Mouse (Mus musculus) hindbrain, embryonic 16.5 days (tissue): Measurements from ENCODE around the gene Hsd17b2. TPM values are rescaled to one million over a fixed set of nuclear protein-coding genes. Genes with fewer than 3 reads are reported as not detected.

Experiments
- ATAC-seq: fragments of 200-750 bp; cut with Nextera tagmentation; 2 replicates; pipeline ENCODE4 v1.8.0; 2017; ENCODE audit warnings: moderate TSS enrichment, moderate library complexity
- H3K27ac ChIP-seq: fragments of 300-500 bp; sonication (generic); 2 replicates; pipeline ENCODE4 v1.5.1; 2014; ENCODE audit warnings: low read depth, mild to moderate bottlenecking, control low read depth, low read length, moderate library complexity
- H3K27me3 ChIP-seq: fragments of 300-500 bp; sonication (generic); replicated peaks from 2 replicates; pipeline ENCODE4 v1.6.1; 2014; ENCODE audit warnings: low read length; ENCODE audit not compliant: control insufficient read depth, insufficient read depth
- H3K36me3 ChIP-seq: fragments of 300-500 bp; sonication (generic); 2 replicates; pipeline ENCODE4 v1.6.1; 2014; ENCODE audit warnings: mild to moderate bottlenecking, low read length, moderate library complexity, mixed read lengths; ENCODE audit not compliant: control insufficient read depth, insufficient read depth
- H3K4me1 ChIP-seq: fragments of 300-500 bp; sonication (generic); 2 replicates; pipeline ENCODE4 v1.6.1; 2014; ENCODE audit warnings: low read depth, low read length; ENCODE audit not compliant: control insufficient read depth, insufficient read depth
- H3K4me2 ChIP-seq: fragments of 300-500 bp; sonication (generic); 2 replicates; pipeline ENCODE4 v1.6.1; 2014; ENCODE audit warnings: mild to moderate bottlenecking, low read length, control low read depth, moderate library complexity
- H3K4me3 ChIP-seq: fragments of 300-500 bp; sonication (generic); 2 replicates; pipeline ENCODE4 v1.5.1; 2014; ENCODE audit warnings: mild to moderate bottlenecking, low read length, control low read depth, moderate library complexity
- H3K9ac ChIP-seq: fragments of 300-500 bp; sonication (generic); 2 replicates; pipeline ENCODE4 v1.6.1; 2014; ENCODE audit warnings: low read depth, mild to moderate bottlenecking, control low read depth, low read length, moderate library complexity
- H3K9me3 ChIP-seq: fragments of 300-500 bp; sonication (generic); 2 replicates; pipeline ENCODE4 v1.6.1; 2014; ENCODE audit warnings: mild to moderate bottlenecking, low read length, moderate library complexity; ENCODE audit not compliant: control insufficient read depth
- WGBS: fragments of 180-500 bp; shearing (Covaris S2); extraction: QIAGEN DNeasy Blood & Tissue Kit; methylation state at CpG from one replicate; pipeline ENCODE4 v1.1.7; 2014; 5-methylcytosine and 5-hydroxymethylcytosine counted together
- polyA plus RNA-seq: library from polyadenylated mRNA; unstranded; fragments of >200 nt; fragmentation: Nextera tagmentation; extraction: Ambion mirVana; gene quantifications from 2 replicates; pipeline ENCODE4 v1.2.1, GENCODE M21; 2015

Gene Hsd17b2
- polyA plus RNA-seq, 1 experiment from 2014 or later = 0.73 TPM

DNA sequence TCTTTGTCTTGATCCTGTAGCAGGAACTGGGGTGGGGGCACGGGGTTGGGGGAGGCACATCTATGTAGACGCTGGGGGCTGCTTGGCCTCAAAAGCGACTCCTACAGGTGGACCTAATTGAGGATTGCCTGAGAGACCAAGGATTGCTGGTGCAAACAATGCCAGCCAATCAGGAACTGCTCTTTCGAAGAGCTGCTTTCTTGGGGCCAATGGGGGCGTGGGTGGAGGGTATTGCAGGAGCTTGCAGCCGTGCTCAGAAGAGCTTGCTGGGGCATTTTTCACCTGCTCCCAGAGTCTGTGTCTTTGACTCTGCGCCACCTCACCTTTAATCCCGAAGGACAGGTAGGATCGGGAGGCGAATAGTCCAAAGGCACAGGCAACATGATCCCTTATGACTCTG is 73.9 kb downstream of the Hsd17b2 start:
- Histone ChIP-seq H3K27me3 (no peaks in the 10 kb centered on the region), H3K4me3 (no peak overlapping the region), H3K4me1 (no peaks in the 10 kb centered on the region), H3K9me3 (no peaks in the 10 kb centered on the region), H3K4me2 (no peak overlapping the region), H3K36me3 (no peaks in the 10 kb centered on the region), H3K9ac (no peak overlapping the region), H3K27ac (no peak overlapping the region)
- no peak for ATAC-seq
- 51% methylated on average over 10 of the region's 10 CpGs for WGBS

- H3K4me3 ChIP-seq = no peak overlapping the region
- H3K4me2 ChIP-seq = no peak overlapping the region
- no peak overlapping the region for H3K27ac ChIP-seq
- no peaks in the 10 kb centered on the region for H3K4me1 ChIP-seq
- ATAC-seq = no peak
- WGBS = 90% methylated on average over 10 of the region's 10 CpGs
- no peak overlapping the region for H3K9ac ChIP-seq
- no peaks in the 10 kb centered on the region for H3K27me3 ChIP-seq
- no peaks in the 10 kb centered on the region for H3K36me3 ChIP-seq
- no peaks in the 10 kb centered on the region for H3K9me3 ChIP-seq
Measured at GRCm38 (mm10) chr8:117776075-117776474, 74.4 kb downstream of the Hsd17b2 start.

GRCm38 (mm10) chr8:117778531-117779322 is 77.0 kb downstream of the Hsd17b2 start:
- H3K27me3 ChIP-seq = no peaks in the 10 kb centered on the region
- WGBS = 80% methylated on average over 11 of the region's 11 CpGs
- ATAC-seq = no peak

DNA sequence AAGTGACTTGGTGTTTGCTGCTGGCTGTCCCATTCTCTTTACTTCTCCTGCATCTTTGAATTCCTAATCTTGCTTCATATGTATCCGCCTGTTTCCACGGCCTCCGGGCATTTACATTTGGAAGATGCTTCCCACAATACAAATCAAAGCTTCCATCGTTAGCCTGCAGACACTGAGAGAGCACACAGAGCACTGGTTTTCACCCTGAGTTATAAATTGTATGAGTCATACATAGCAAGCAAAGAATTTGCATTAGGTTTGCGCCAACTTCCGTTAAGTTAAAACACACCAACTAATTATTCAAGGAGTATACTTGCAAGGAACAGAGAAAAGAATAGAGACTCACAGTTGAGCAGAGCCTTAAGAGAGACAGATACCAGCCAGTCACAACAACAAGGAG is 77.6 kb downstream of the Hsd17b2 start:
- Histone ChIP-seq H3K4me3 (no peak overlapping the region), H3K4me2 (no peak overlapping the region), H3K9ac (no peak overlapping the region), H3K4me1 (no peaks in the 10 kb centered on the region), H3K36me3 (no peaks in the 10 kb centered on the region), H3K27ac (no peak overlapping the region), H3K9me3 (no peaks in the 10 kb centered on the region), H3K27me3 (no peaks in the 10 kb centered on the region)
- ATAC-seq = no peak
- WGBS = 80% methylated on average over 6 of the region's 6 CpGs

More at GRCm38 (mm10) chr8:117778531-117779322, 77.0 kb downstream of the Hsd17b2 start:
- H3K9ac ChIP-seq = no peak overlapping the region
- no peaks in the 10 kb centered on the region for H3K36me3 ChIP-seq
- H3K4me3 ChIP-seq = no peak overlapping the region
- no peak overlapping the region for H3K27ac ChIP-seq
- no peaks in the 10 kb centered on the region for H3K9me3 ChIP-seq
- H3K4me1 ChIP-seq = no peaks in the 10 kb centered on the region
- H3K4me2 ChIP-seq = no peak overlapping the region

DNA sequence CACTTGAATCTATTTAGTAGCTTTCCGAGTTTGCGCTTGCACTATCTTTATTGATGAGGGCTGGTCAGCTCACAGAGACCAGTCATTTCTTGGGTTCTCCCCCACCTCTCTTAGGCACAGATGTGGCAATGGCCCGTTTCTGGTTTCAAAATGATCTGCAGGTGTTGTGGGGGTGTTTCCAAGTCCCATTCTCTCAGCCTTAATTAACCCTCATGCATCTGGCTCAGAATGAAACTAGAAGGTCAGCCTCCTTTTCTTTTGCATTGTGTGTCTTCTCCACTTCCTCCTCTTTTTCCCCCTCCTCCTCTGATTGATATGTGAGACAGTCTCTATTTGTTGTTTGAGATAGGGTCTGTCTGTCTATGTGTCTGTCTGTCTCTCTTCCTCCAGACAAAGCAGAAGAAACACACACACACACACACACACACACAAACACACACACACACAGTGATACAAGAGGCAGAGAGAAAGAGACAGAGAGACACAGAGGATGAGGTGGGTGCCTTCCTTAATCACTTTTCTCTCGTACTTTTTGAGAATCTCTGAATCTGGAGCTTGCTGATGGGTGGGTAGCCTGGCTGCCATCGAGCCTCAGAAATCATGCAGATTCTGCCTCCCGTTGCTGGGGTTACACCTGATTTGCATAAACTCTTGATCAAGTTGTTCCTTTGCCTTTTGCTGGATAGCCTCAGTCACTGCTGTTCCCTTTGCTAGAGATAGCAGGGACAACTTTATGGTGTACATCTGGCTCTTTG is 79.8 kb downstream of the Hsd17b2 start:
- Histone ChIP-seq H3K27me3 (no peaks in the 10 kb centered on the region), H3K9me3 (no peaks in the 10 kb centered on the region), H3K27ac (no peak overlapping the region), H3K9ac (no peak overlapping the region), H3K36me3 (no peaks in the 10 kb centered on the region), H3K4me1 (no peaks in the 10 kb centered on the region), H3K4me2 (no peak overlapping the region), H3K4me3 (no peak overlapping the region)
- 66% methylated on average over 6 of the region's 6 CpGs for whole genome bisulfite sequencing
- ATAC-seq = no peak

- Histone ChIP-seq H3K4me3 (no peak overlapping the region), H3K9ac (no peak overlapping the region), H3K4me2 (no peak overlapping the region), H3K4me1 (no peaks in the 10 kb centered on the region), H3K36me3 (peaks cover 2% of the 10 kb centered on the region; the same call in 1 of the 2 replicates), H3K27me3 (no peaks in the 10 kb centered on the region), H3K27ac (no peak overlapping the region), H3K9me3 (peaks cover 6% of the 10 kb centered on the region; the same call in 1 of the 2 replicates)
- ATAC-seq = no peak
- WGBS = 94% methylated on average over 7 of the region's 7 CpGs
Measured at GRCm38 (mm10) chr8:117783021-117783420, 81.3 kb downstream of the Hsd17b2 start.

DNA sequence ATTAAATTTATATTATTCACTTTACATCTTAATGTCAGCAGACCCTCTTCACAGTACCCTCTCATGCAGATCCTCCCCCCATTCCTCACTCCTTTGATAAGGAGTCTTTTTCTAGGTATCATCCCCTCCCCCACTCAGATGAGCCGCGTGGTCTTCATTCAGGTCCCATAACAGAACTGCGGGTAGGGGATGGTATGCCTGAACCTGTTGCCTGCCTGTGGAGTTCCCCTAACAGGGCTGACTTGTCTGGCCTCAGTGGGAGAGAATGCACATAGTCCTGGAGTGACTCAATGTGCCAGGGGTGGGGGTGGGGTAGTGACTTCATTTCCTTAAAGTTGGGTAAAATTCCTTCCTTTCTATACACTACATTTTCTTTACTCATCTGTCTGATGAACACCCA is 84.7 kb downstream of the Hsd17b2 start:
- H3K4me2 ChIP-seq = no peak overlapping the region
- H3K4me1 ChIP-seq = no peaks in the 10 kb centered on the region
- no peak for ATAC-seq
- 92% methylated on average over 3 of the region's 3 CpGs for WGBS
- no peak overlapping the region for H3K27ac ChIP-seq
- peaks cover 11% of the 10 kb centered on the region for H3K36me3 ChIP-seq
- no peak overlapping the region for H3K4me3 ChIP-seq
- peaks cover 6% of the 10 kb centered on the region; the same call in 1 of the 2 replicates for H3K9me3 ChIP-seq
- no peaks in the 10 kb centered on the region for H3K27me3 ChIP-seq
- no peak overlapping the region for H3K9ac ChIP-seq

DNA sequence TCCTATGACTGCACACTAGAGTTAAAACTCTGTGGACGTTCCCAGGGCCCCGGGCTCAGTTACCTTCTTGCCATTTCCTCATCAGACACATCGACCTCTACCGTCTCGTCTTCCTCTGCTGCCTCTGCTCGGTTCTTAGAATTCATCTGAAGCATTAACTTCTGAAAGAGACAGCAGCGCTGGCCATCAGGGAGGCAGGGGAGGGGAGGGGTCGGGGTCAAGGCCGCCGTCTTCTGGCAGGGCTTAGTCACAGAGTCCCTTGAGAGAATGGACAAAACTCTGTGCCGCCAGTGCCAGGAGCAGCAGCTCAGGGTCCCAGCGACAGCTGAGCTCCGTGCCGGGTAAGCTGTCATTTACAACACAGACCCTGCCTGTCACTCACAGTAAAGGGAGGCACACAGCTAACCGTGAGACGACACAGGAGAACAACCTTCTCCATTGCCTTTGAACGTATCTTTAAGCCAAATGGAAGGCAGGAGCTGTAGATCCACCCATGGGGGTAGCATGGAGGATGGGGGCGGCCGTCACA is 91.0 kb downstream of the Hsd17b2 start:
- Histone ChIP-seq H3K4me3 (no peak overlapping the region), H3K4me1 (peaks cover 6% of the 10 kb centered on the region; the same call in 1 of the 2 replicates), H3K36me3 (peaks cover 17% of the 10 kb centered on the region), H3K4me2 (no peak overlapping the region), H3K9me3 (no peaks in the 10 kb centered on the region), H3K27ac (no peak overlapping the region), H3K9ac (no peak overlapping the region), H3K27me3 (no peaks in the 10 kb centered on the region)
- 60% methylated on average over 19 of the region's 19 CpGs for WGBS
- ATAC-seq = no peak

- Histone ChIP-seq H3K9me3 (no peaks in the 10 kb centered on the region), H3K4me3 (no peak overlapping the region), H3K36me3 (peaks cover 17% of the 10 kb centered on the region), H3K27me3 (no peaks in the 10 kb centered on the region), H3K27ac (no peak overlapping the region), H3K4me2 (no peak overlapping the region), H3K4me1 (peaks cover 6% of the 10 kb centered on the region; the same call in 1 of the 2 replicates), H3K9ac (no peak overlapping the region)
- 79% methylated on average over 10 of the region's 10 CpGs for WGBS
- ATAC-seq = no peak
Measured at GRCm38 (mm10) chr8:117794581-117794980, 92.9 kb downstream of the Hsd17b2 start.
